Mouse (Mus musculus) kidney, postnatal 0 days (tissue): ENCODE measurements around the gene Slc35d2. TPM values are rescaled to one million over a fixed set of nuclear protein-coding genes. Genes with fewer than 3 reads are reported as not detected.

Experiments used
- ATAC-seq: fragments of 200-750 bp; cut with Nextera tagmentation; replicated peaks from 2 replicates; pipeline ENCODE4 v1.8.0; 2017; ENCODE audit warnings: low read depth, moderate number of reproducible peaks, moderate TSS enrichment, moderate library complexity; ENCODE audit not compliant: low FRiP score
- DNase-seq: peaks from one replicate; pipeline ENCODE4 v3.0.0-alpha.2; 2016; ENCODE audit warnings: low spot score
- H3K27ac ChIP-seq: fragments of 300-500 bp; sonication (generic); 2 replicates; pipeline ENCODE4 v1.5.1; 2014; ENCODE audit warnings: mild to moderate bottlenecking
- H3K27me3 ChIP-seq: fragments of 300-500 bp; sonication (generic); 2 replicates; pipeline ENCODE4 v1.6.1; 2014; ENCODE audit warnings: low read length, mixed read lengths; ENCODE audit not compliant: insufficient read depth
- H3K36me3 ChIP-seq: fragments of 300-500 bp; sonication (generic); 2 replicates; pipeline ENCODE4 v1.6.1; 2014; ENCODE audit warnings: low read length, mixed read lengths; ENCODE audit not compliant: insufficient read depth
- H3K4me1 ChIP-seq: fragments of 300-500 bp; sonication (generic); replicated peaks from 2 replicates; pipeline ENCODE4 v1.6.1; 2014; ENCODE audit warnings: antibody characterized with exemption, low read length, mixed read lengths; ENCODE audit not compliant: insufficient read depth
- H3K4me2 ChIP-seq: fragments of 300-500 bp; sonication (generic); 2 replicates; pipeline ENCODE4 v1.6.1; 2014; ENCODE audit warnings: mild to moderate bottlenecking, low read length, moderate library complexity, mixed read lengths
- H3K4me3 ChIP-seq: fragments of 300-500 bp; sonication (generic); replicated peaks from 2 replicates; pipeline ENCODE4 v1.5.1; 2014; ENCODE audit warnings: low read depth, low read length
- H3K9ac ChIP-seq: fragments of 300-500 bp; sonication (generic); 2 replicates; pipeline ENCODE4 v1.6.1; 2014; ENCODE audit warnings: low read depth, low read length
- H3K9me3 ChIP-seq: fragments of 300-500 bp; sonication (generic); replicated peaks from 2 replicates; pipeline ENCODE4 v1.6.1; 2016; ENCODE audit warnings: low read length, inconsistent platforms, mixed read lengths
- CTCF ChIP-seq: IDR thresholded peaks from 2 replicates; pipeline ENCODE4 v1.5.1; 2016; ENCODE audit warnings: antibody characterized with exemption, low read depth, mild to moderate bottlenecking, moderate library complexity
- WGBS: fragments of 180-500 bp; shearing (Covaris S2); extraction: QIAGEN DNeasy Blood & Tissue Kit; methylation state at CpG from one replicate; pipeline ENCODE4 v1.1.7; 2014; 5-methylcytosine and 5-hydroxymethylcytosine counted together
- polyA plus RNA-seq: library from polyadenylated mRNA; unstranded; fragments of >200 nt; fragmentation: Nextera tagmentation; extraction: Ambion mirVana; gene quantifications from 2 replicates; pipeline ENCODE4 v1.2.1, GENCODE M21; 2015

Slc35d2 gene
- polyA plus RNA-seq = 8.5 and 9.8 TPM in 2 replicates

GRCm38 (mm10) chr13:64128858-64129615, at the start of gene Slc35d2:
Gene Slc35d2 (minus strand): TSS chr13:64129368.
- H3K27me3 ChIP-seq = no peaks in the 10 kb centered on the region
- H3K9me3 ChIP-seq = no peaks in the 10 kb centered on the region
- H3K9ac ChIP-seq = peak within 1 kb of the TSS; percentile 67
- ATAC-seq (peak; percentile 72), DNase-seq (peak; percentile 42)
- H3K4me3 ChIP-seq = peak within 1 kb of the TSS; percentile 56
- peak within 1 kb of the TSS; percentile 71 for H3K4me2 ChIP-seq
- no peak; the same call in 1 of the 2 replicates for TF ChIP-seq CTCF
- 6% methylated on average over 42 of the region's 44 CpGs for WGBS
- no peaks in the 10 kb centered on the region for H3K4me1 ChIP-seq
- H3K36me3 ChIP-seq = 0 out of 2 replicates have a peak, but pooled peaks cover 1% of the 10 kb centered on the region
- H3K27ac ChIP-seq = peak within 1 kb of the TSS; percentile 84

- Histone ChIP-seq H3K9me3 (no peaks in the 10 kb centered on the region), H3K9ac (no peak overlapping the region), H3K27ac (no peak overlapping the region), H3K4me3 (no peak overlapping the region), H3K4me2 (no peak overlapping the region), H3K4me1 (no peaks in the 10 kb centered on the region), H3K27me3 (no peaks in the 10 kb centered on the region), H3K36me3 (peaks cover 20% of the 10 kb centered on the region; the same call in 1 of the 2 replicates)
- TF ChIP-seq CTCF = no peak
- DNase-seq = no peak
- no peak for ATAC-seq
- WGBS = 86% methylated on average over 7 of the region's 7 CpGs
Observed at GRCm38 (mm10) chr13:64178000-64178399, 48.8 kb upstream of the Slc35d2 start.

- Histone ChIP-seq H3K4me1 (no peaks in the 10 kb centered on the region), H3K36me3 (peaks cover 21% of the 10 kb centered on the region), H3K4me3 (no peak overlapping the region), H3K27me3 (no peaks in the 10 kb centered on the region), H3K4me2 (no peak overlapping the region), H3K9me3 (peaks cover 30% of the 10 kb centered on the region), H3K27ac (no peak overlapping the region), H3K9ac (no peak overlapping the region)
- 96% methylated on average over 25 of the region's 25 CpGs for WGBS
- ATAC-seq (no peak), DNase-seq (no peak)
- TF ChIP-seq CTCF = no peak
Observed at GRCm38 (mm10) chr13:64169746-64170145, 40.6 kb upstream of the Slc35d2 start.

GRCm38 (mm10) chr13:64163147-64163715, 34.1 kb upstream of the Slc35d2 start:
- H3K4me3 ChIP-seq = peak overlapping the region; percentile 82
- no peaks in the 10 kb centered on the region for H3K36me3 ChIP-seq
- peaks cover 4% of the 10 kb centered on the region for H3K9me3 ChIP-seq
- 0 out of 2 replicates have a peak, but pooled peaks cover 5% of the 10 kb centered on the region for H3K4me1 ChIP-seq
- no peak for TF ChIP-seq CTCF
- H3K9ac ChIP-seq = peak overlapping the region; percentile 90
- ATAC-seq (no peak), DNase-seq (peak; percentile 19)
- no peak overlapping the region for H3K27ac ChIP-seq
- no peaks in the 10 kb centered on the region for H3K27me3 ChIP-seq
- 29% methylated on average over 13 of the region's 13 CpGs for WGBS
- H3K4me2 ChIP-seq = peak overlapping the region; percentile 98

GRCm38 (mm10) chr13:64162626-64163025, 33.5 kb upstream of the Slc35d2 start:
- Histone ChIP-seq H3K4me3 (peak overlapping the region; percentile 82), H3K9ac (peak overlapping the region; percentile 90), H3K27me3 (no peaks in the 10 kb centered on the region), H3K9me3 (peaks cover 2% of the 10 kb centered on the region), H3K36me3 (no peaks in the 10 kb centered on the region), H3K4me1 (0 out of 2 replicates have a peak, but pooled peaks cover 5% of the 10 kb centered on the region), H3K4me2 (peak overlapping the region; percentile 98), H3K27ac (no peak overlapping the region)
- 4% methylated on average over 14 of the region's 14 CpGs for WGBS
- DNase-seq (peak; percentile 33), ATAC-seq (no peak)
- no peak for TF ChIP-seq CTCF

- Histone ChIP-seq H3K27me3 (no peaks in the 10 kb centered on the region), H3K4me2 (peak overlapping the region; percentile 98), H3K27ac (peak overlapping the region; percentile 91), H3K4me1 (0 out of 2 replicates have a peak, but pooled peaks cover 5% of the 10 kb centered on the region), H3K4me3 (peak overlapping the region; percentile 82), H3K36me3 (no peaks in the 10 kb centered on the region), H3K9ac (peak overlapping the region; percentile 90), H3K9me3 (no peaks in the 10 kb centered on the region)
- no peak for TF ChIP-seq CTCF
- DNase-seq = no peak
- under 1% methylated on average over 63 of the region's 71 CpGs for WGBS
- peak; percentile 70; the same call in 1 of the 2 replicates for ATAC-seq
Observed at GRCm38 (mm10) chr13:64161916-64162611, 32.9 kb upstream of the Slc35d2 start.
